Mouse (Mus musculus): Measurements from ENCODE around the gene Bex1.

The Bex1 gene

DNA sequence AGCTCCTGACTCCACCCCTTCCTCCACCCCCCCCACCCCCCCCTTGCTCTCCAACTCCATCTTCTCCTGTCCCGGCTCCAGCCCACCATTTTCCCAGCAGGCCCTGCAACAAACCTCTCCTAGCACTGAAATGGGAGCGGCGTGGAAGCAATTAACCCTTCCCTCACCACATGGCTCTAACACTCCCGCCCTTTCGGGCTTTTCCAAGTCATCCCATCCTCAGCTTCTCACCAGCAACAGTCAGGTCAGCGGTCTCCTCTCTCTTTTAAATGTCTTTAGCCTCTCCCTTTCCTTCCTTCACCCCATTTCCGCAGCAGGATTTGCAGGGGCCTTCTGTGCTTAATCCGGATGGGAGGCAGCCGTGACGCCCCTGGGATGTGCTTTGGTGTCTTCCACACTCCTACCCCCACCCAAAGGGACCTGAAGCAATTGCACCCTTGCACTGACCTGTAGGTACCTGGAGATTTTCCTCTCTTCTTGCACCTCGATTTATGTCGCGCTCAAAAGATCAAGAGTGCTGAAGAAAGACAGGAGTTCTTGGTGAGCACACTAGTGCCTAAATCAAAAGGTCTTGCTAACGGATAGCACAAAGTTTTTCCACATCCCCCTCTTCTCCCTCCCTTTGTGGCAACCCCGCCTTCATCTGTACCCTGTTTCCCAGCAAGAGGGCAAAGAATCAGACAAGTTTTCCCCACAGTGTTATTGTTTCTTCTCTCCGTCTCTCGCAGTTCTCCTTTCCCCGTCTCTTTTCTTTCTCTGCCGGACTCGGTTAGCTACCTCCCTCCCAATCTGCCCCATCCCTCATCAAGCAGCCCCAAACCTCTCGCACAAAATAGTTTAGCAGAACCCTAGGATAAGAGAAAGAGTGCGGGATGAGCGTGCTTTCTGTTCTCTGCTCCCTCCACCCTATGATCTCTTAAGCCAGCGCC, 43.9 kb downstream of the Bex1 start:
- peak; percentile 1 for DNase-seq

DNA sequence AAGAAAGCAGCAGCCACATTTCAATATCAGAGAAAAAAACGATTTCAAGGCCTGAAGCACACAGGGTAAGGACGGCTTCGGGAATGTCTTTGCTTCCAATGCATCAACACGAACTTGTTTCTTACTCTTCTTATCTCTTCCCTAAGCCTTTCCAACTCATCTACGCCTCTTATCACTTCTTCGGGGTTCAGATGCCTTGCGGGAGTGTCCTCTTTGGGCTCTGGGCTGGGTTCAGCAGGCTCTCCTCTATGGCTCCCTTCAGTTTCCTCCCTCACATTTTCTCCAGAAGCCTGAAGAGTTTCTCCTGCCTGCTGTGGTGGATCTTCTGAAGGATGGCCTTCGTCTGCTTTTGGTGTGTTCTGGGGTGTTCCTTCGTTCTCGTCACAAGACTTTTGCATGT, 44.7 kb downstream of the Bex1 start:
- no peak for DNase-seq

All from B cell, adult 2 months (primary cell).